Mouse (Mus musculus) CD8-positive naive resting alpha-beta T cell, adult 2 months (primary cell): ENCODE data around the gene Rpl10a.
A peak's percentile ranks its signal among the peaks of the same experiment; 100 is the strongest.
"Not testable (repeated sequence)": the region's sequence is repeated elsewhere in the genome, so short reads cannot be mapped to it uniquely, and the experiment has no call there.

Source experiments
- DNase-seq, 2 experiments: peaks; one replicate each; pipeline ENCODE4 v3.0.0; 2022; ENCODE audit warnings: low read depth in 2 of 2, low spot score in 2 of 2

The Rpl10a gene

DNA sequence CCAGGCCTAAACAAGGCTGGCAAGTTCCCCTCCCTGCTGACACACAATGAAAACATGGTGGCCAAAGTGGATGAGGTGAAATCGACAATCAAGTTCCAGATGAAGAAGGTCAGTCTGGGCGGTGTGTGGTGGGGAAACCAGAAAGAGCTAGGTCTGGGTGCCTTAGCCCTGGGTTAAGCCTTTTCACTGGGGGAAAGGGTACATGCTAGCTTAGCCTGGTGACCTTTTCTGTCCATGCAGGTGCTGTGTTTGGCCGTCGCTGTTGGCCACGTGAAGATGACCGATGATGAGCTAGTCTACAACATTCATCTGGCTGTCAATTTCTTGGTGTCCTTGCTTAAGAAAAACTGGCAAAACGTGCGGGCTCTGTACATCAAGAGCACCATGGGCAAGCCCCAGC, 2.3 kb downstream of the Rpl10a start:
- DNase-seq = not testable (repeated sequence)

DNA sequence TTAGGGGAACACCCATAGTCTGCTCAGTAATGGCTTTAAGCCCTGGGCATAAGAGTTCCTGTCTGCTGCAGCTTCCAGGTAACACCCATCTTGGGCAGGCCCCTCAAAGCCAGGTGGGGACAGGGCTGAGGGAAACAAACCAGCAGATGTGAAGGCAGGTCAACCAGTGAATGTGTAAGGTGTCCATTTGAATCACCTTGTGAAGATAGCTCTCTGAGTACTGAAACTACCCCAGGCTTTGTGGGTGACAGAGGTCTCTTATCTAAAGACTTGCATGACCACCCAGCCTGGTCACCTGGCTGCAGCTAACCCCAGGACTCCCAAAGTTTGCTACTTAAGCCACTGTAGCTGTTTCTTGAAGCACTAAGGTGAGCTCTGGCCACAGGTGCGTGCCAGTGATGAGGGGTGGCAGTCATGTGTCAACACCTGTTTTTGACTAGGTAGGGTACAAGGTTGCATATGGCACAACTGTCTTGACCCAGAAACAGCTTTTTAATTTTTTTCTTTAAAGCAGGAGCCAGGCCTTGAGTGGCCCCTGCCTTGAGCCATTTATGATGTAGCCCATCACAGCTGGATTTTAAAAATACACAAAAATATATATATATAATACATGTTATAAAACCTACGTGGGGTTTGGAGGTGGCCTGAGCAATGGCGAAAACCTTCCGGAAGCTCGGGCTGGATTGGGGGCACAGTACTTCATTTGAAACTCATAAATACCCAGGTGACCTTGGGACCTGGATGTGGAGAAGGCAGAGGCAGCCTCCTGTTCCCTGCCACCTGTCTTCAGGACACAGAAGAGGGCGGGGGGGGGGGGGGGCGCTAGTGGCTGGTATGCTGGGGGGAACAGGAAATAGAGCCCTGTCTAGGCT, 3.2 kb downstream of the Rpl10a start:
- no peak for DNase-seq

DNA sequence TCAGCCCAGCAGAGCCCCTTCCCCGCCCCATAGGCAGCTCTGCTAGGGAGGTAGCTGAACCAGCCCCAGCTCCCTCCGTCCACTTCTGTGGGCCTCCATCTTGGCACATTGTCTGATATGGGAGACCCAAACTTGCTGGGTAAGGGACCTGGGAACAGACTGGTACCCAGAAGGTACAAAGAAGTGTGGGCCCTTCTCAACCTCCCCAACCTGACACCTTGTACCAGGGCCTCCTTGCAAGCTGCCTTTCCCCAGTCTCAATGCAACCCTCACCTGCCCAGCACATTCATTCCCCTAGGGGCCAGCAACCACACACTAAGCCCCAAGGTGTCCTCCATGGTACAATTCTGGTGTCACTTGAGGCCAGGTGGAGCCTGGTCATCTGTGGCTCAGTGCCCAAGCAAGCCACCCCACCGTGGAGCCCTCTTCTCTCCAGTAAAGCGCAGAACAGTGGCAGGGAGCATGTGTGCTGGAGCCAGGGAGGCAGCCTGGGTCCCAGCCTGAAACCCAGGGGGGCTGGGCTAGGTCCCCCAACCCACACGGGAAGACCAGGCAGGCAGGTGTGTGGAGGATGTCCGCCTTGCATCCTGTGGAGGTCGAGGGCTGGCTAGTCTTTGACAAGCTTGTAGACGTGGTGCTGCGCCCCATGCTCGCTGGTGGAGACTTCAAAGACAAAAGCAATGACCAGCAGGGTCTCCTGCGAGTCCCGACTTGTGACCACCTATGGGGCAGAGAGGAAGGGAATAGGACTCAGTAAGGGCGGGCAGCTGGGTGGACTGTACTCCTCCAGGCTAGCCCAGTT, 4.0 kb downstream of the Rpl10a start:
- DNase-seq = no peak

DNA sequence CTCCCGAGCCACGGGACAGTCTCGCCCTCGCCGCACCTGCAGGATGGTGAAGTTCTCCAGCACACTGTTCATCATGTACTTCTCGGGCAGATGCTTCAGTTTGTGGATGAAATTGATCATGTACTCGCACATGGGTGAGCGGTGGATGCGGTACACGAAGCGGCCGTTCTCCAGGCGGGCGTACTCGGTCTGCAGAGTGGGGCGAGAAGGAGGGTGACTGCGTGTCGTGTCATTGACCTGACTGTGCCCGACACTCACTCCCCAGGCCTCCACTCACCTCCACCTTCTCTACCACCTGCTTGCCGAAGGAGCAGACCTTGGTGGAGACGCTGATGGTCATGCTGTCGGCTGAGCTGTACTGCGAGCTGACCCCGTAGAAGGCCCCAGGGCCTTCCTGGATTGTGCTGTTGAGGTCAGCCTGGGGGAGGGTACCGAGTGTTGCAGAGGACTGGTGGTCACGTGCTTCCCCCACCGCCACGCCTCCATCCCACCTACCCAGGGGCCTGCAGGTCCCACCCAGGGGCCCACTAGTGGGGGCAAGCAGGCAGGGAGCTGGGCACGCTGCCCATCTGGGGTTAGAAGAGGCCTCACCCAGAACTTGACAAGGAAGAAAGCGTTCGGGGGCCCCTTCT, 4.8 kb downstream of the Rpl10a start:
- DNase-seq = no peak

DNA sequence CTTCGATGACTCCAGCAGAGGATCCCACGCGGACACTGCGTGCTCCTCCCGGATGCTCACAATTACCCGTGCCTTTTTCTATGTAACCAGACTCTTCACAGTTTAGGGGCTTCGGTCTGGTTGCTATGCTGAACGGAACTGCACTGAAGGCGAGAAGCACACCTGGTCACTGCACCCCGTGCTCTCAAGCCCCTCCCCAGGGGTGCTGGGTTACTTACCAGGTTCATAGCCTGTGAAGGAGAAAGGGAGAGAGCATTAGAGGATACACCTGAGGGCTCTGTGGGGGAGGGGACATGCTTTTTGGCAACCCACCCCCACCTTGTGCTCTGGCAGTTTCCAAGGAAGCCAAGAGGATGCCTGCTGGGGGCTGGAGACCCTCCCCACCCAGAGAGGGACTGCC, 7.0 kb downstream of the Rpl10a start:
- no peak for DNase-seq

DNA sequence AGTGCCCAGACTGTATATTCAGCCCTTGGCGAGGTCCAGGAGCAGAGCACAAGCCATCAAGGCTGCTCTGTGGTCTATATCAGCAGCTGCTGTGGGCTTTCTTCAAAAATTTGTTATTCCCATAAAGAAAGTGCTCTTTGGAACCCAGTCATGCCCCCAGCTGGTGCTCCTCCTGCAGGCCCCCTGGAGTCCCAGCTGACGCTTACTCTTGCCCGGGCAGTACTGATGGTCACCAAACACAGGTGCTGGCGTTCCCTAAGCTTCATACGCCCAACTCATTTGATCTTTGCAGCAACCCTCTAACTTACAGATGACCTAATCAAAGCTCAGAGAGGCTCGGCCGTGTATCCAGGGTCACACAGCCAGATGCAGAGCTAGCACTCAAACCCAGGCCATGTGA, 9.3 kb downstream of the Rpl10a start:
- DNase-seq = no peak

DNA sequence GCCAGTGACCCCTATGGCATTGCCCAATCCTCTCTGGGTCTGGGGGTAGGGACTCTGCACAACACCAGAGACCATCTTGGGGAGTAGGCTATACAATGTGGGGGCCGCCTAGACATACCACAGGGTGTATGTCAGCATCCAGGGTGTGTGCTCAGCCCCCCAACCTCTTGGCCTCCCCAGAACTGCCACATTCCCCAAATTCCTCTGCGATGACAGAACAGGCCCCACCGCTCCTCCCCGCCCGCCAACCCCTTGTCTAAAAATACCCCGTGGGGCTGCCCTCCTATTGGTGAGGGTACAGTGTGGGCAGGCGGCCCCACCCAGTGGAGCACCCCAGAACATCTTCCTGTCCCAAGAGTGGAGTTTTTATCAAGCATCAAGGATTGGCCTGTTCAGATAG, 12.3 kb downstream of the Rpl10a start:
- no peak for DNase-seq

DNA sequence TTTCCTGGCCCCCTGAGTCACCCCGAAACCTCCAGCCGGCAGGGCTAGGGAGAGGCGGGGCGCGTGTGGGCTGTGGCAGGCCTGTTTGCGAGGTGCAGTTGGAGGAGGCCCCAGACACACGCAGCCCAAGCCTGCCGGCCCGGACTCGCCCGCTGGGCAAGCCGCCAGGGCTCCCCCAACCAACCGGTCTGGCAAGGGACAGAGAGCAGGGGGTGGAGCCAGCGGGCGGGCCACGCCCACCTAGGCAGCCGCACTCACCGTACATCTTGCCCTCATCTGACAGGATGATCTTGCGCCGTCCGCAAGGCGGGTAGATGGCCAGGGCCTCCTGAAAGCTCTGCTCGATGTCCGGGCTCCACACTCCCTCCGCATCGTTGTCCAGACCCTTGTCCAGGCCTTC, 12.8 kb downstream of the Rpl10a start:
- no peak for DNase-seq

DNA sequence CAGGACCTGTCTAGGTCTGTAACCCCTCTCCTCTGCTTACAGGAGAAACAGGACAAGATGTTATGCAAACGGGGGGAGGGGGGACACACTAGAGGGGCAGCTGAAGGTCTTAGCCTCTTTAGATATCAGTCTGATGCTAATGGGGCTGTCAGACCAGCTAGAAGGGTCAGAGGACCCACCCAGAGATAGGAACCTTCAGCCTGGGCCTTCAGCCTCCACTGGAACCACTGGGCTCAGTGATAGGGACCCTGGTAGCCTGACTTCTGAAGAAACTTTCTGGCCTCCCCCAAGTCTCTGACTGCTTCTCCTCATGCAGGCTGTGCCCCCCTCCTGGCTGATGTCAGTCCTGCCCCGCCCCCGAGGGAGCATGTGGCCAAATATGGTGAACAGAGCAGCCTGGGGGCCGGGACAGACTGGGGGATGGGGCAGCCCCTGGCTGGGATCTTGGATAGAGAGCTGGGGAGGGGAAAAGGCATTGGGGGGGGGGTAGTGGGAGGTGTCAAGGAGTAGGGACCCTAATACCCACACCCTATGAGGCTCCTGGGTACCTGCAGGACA, 15.9 kb downstream of the Rpl10a start:
- no peak for DNase-seq

DNA sequence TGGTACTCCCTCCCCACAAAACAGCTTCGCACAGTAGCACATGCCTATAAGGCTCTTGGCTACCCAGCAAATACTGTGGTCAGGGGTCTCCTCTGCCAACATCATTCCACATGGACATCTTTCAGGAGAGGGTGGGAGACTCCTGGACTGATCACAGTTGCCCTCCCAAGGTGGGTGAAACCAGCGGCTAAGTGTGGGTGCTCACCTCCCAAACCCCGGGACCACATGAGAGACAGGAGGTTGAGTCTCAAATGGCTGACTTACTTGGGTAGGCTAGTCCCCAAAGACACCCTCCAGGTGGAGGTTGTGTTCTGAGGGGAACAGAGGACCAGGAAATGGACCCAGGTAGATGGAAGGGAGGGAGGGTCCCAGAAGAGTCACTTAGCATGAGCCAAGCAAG, 16.4 kb downstream of the Rpl10a start:
- no peak for DNase-seq

DNA sequence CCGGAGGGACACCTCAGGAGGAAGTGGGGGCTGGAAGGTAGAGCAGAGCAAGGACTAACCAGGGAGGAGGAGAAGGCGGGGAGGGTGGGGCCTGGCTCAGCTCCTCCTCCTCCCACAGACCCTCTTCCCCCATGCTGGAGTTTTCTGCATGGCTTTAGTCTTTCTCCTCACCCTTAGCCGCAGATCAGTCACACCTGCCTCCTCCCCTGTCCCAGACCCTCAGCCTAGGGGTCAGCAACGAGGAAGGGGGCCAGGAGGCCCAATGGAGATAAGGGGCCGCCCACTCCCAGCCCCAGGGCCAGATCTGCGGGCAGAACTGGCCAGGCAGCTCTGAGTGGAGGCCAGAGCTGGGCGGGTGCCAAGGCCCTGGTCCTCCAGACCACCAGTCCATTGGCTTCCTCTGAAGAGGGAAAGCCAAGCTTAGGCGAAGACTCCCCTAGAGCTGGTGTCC, 17.0 kb downstream of the Rpl10a start:
- DNase-seq = no peak

DNA sequence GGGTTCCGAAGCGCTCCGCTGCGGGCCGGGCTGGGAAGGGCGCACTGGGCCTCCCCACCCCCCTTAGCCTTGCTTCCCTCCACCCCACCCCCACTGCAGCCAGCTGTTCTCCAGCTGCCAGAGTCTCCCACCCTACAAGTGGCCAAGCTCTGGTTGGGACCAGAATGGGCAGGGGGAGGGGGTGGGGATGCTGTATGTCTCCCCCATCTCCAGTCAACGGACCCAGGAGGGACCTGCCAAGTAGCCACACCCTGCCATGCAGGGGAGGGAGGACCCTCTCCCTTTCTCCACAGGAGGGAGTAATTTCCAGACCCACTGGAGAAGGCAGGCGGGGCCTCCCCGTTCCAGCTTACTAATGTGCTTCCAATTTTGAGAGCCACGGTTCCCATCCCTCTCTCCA, 17.6 kb downstream of the Rpl10a start:
- no peak for DNase-seq

DNA sequence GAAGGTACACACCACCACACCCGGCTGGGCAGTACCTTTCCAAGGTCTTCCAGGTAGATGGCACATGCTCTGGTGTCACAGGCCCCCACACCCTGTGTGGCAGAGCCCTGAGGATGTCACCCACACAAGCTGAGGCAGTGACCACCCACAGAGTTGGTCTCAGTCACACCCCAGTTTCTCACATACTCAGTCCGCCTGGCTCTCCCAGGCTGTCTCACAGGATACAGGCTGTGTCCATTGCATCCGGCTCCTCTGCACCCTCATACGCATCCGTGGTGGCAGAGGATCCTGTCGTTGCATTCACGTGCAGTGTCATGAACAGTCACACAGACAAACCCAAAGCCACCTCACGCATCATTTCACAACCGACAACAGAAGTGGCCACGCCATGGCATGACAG, 19.1 kb downstream of the Rpl10a start:
- DNase-seq = no peak

DNA sequence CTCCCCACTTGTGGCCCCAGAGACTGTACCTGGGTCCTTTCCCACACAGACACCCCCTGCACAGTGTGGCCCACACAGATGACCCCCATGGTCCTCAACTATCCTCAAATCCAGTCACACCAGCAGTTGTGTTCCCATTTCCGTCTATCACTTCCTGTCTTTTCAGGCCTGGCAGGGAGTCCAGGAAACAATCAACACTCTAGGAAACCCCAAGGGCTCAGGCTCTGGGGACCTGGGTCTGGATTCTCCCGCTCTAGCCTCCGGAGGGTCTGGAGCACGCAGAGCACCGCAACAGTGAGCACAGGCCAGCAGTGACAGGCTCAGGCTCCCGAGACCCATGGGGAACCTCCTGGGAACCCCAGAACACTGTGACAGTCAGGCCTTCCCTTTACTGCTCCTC, 19.9 kb downstream of the Rpl10a start:
- DNase-seq = no peak

DNA sequence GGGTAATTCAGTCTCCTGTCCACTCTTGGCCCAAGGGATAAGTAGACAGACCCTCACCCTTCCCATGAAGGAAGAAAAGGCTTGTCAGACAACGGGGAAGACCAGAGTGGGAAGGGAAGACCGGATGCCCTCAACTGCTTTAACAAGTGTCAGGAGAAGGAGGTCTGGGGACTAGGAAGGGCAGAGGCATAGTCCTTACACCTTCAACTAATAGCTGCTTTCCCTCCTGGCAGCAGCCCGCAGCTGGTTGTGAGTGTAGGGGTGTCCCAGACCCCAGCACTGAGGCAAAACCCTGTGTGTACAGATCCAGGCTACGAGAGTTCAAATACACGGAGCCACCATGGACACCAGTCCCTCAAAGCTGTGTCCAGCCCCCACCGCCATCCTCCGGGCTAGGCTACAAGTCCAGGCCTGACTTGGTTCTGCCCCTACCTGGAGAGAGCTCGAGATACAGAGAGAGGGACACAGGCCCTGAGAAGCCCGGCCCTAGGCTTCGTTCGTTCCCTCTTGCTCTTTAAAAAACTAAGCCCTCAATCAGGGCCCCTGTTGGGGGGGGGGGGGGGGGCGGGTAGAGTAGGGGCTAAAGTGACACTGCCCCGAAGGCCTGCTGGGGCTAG, 21.1 kb downstream of the Rpl10a start:
- DNase-seq = no peak

DNA sequence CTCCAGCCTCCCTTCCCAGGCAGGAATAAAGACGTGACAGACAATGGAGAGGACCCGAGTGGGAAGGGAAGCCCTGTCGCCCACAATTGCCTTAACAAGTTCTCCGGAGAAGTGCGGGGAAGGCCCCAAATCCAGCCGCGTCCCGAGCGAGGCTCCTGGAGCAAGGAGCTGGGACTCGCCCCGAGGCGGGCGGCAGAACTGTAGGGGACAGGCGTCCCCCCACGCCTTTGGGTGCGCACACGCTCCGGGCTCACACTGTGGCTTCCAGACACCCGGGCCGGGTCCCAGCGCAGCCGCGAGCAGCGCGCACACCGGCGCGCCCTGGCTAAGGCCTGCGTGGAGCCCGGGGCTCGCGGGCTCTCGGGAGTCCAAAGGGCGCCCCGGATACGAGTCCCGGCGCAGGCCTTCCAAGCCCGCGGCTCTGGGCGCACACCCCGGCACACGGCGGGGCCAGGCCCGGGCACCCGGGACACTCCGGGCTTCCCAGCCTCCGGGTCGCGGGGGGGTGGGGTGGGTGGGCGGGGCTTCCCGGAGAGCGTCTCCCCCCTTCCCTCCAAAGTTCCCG, 21.7 kb downstream of the Rpl10a start:
- DNase-seq = no peak

DNA sequence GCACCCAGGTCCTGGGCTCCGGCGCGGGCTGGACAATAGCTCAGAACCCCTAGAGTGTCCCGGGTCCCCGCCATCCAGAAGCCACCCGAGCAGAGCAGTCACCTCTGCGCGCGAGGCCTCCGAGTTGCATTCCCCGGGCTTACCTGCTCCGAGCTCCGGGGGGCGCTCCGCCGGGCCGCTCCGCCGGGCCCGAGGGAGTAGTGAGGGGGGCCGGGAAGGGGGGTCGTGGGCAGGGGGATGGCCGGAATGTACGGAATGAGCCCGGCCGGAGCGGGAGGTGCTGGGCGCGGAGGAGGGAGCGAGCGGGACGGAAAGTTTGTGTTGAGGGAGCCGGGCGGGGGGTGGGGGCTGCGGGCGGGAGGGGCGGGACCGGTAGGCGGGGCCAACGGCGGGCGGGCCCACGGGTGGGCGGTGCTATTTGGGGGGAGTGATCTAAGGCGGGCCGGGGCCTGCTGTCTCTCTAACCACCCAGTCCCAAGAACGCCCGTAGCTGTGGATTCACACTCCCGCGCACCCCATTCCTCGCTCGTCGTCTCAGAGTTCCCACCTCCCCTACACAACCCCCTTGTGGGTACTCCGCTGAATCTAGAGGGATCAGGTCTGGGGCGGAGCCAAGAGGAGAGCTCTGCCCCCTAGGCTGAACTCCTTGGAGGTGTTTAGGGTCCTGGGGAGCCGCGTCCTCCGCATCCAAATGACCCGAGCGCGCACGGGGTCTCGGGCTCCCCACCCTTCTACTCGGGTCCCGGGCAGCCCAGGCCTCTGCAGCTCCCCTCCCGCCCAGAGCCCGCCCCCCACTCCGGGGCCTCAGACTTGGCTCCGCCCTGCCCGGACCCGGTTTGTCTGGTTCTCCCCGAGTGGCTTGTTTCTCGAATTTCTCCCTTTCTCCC, 22.4 kb downstream of the Rpl10a start, which contains the start of gene Tead3:
Tead3 (minus strand) TSS at position 352 of the 887 bp plus-strand sequence.
- DNase-seq = peak in 1 of 2 experiments; percentile 40

DNA sequence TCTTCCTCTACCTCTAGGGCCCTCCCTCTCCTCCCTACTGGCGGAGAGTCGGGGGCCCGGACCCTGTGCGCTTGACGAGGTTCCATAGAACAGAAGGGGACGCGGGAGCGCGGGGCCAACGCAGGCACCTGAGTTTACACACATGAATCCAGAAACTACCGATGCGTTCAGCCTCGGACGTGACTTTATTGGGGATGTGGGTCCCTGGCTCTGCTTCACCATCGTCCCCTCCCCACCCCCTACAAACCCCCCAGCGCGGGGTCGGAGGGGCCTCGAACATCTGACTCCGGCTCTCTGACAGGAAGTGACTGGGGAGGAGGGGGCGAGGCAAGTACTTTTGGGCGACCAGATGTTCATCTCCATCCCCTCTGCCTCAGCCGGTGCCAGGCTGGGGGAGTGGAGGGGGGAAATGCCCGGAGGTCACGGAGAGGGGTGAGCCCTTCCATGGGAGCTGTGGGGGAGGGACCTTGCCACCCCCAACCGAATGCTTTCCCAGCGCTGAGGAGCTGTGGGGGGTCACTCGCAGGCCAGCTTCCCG, 23.2 kb downstream of the Rpl10a start:
- DNase-seq = no peak

DNA sequence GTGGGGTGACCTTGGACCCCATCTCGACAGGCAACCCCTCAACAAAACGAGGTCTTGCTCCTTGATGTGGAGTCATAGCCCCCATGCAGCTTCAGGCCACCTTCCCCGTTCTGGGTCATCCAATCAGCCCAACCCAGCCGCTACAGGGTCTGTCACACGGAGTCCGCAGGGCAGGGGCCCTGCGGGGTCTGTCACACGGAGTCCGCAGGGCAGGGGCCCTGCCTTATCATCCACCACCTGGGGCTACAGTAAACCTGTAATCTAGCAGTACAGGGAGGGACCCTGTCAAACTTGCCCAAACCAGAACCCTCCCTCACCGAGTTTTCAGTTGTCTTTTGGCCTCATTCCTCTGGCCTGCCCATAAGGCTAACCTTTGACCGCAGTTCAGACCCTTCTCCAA, 23.7 kb downstream of the Rpl10a start:
- no peak for DNase-seq
